Mouse (Mus musculus) heart, embryonic 11.5 days (tissue): ENCODE measurements at regions not wholly inside any gene's neighbourhood (a gene's known extent, or its start where the extent isn't known, plus 50 kb on each side); places are given as distances from the start of the nearest gene placed in this dataset.

ENCODE experiments used
- ATAC-seq: fragments of 200-750 bp; cut with Nextera tagmentation; replicated peaks from 2 replicates; pipeline ENCODE4 v1.8.0; 2017; ENCODE audit warnings: moderate library complexity; ENCODE audit not compliant: insufficient number of reproducible peaks, low FRiP score, low TSS enrichment
- H3K27ac ChIP-seq: fragments of 300-500 bp; sonication (generic); 2 replicates; pipeline ENCODE4 v1.5.1; 2014; ENCODE audit warnings: mild to moderate bottlenecking, low read depth, low read length
- H3K27me3 ChIP-seq: fragments of 300-500 bp; sonication (generic); 2 replicates; pipeline ENCODE4 v1.6.1; 2014; ENCODE audit warnings: mild to moderate bottlenecking, low read length, mixed read lengths; ENCODE audit not compliant: control insufficient read depth, insufficient read depth
- H3K36me3 ChIP-seq: fragments of 300-500 bp; sonication (generic); 2 replicates; pipeline ENCODE4 v1.6.1; 2014; ENCODE audit warnings: mild to moderate bottlenecking, low read length, moderate library complexity, mixed read lengths; ENCODE audit not compliant: control insufficient read depth, insufficient read depth
- H3K4me1 ChIP-seq: fragments of 300-500 bp; sonication (generic); 2 replicates; pipeline ENCODE4 v1.6.1; 2014; ENCODE audit warnings: low read length; ENCODE audit not compliant: control insufficient read depth, insufficient read depth
- H3K4me2 ChIP-seq: fragments of 300-500 bp; sonication (generic); 2 replicates; pipeline ENCODE4 v1.6.1; 2014; ENCODE audit warnings: mild to moderate bottlenecking, moderate library complexity
- H3K4me3 ChIP-seq: fragments of 300-500 bp; sonication (generic); 2 replicates; pipeline ENCODE4 v1.5.1; 2014; ENCODE audit warnings: low read depth, low read length
- H3K9ac ChIP-seq: fragments of 300-500 bp; sonication (generic); 2 replicates; pipeline ENCODE4 v1.6.1; 2014; ENCODE audit warnings: mild to moderate bottlenecking, low read depth, low read length, moderate library complexity
- H3K9me3 ChIP-seq: fragments of 300-500 bp; sonication (generic); replicated peaks from 2 replicates; pipeline ENCODE4 v1.6.1; 2016; ENCODE audit warnings: low read length; ENCODE audit not compliant: control insufficient read depth
- WGBS: fragments of 180-500 bp; shearing (Covaris S2); extraction: QIAGEN DNeasy Blood & Tissue Kit; methylation state at CpG from one replicate; pipeline ENCODE4 v1.1.7; 2014; ENCODE audit not compliant: insufficient replicate concordance; 5-methylcytosine and 5-hydroxymethylcytosine counted together

GRCm38 (mm10) chr3:56590071-56590470, 406.6 kb upstream of the Nbea start:
- no peak overlapping the region for H3K9ac ChIP-seq
- no peaks in the 10 kb centered on the region for H3K27me3 ChIP-seq
- no peak overlapping the region for H3K27ac ChIP-seq
- no peaks in the 10 kb centered on the region for H3K9me3 ChIP-seq
- no peaks in the 10 kb centered on the region for H3K36me3 ChIP-seq
- no peaks in the 10 kb centered on the region for H3K4me1 ChIP-seq
- ATAC-seq: no peak
- no peak overlapping the region for H3K4me3 ChIP-seq
- no peak overlapping the region for H3K4me2 ChIP-seq
- WGBS: 74% methylated on average over 6 of the region's 6 CpGs

GRCm38 (mm10) chr3:56575422-56575821, 391.9 kb upstream of the Nbea start:
- no peak overlapping the region for H3K4me3 ChIP-seq
- H3K9me3 ChIP-seq: peaks cover 2% of the 10 kb centered on the region
- no peaks in the 10 kb centered on the region for H3K27me3 ChIP-seq
- no peak overlapping the region for H3K9ac ChIP-seq
- H3K27ac ChIP-seq: no peak overlapping the region
- 0 out of 2 replicates have a peak, but pooled peaks have one; percentile 67 for ATAC-seq
- H3K4me1 ChIP-seq: no peaks in the 10 kb centered on the region
- H3K4me2 ChIP-seq: no peak overlapping the region
- WGBS: 59% methylated on average over 5 of the region's 5 CpGs
- no peaks in the 10 kb centered on the region for H3K36me3 ChIP-seq

GRCm38 (mm10) chr3:56536178-56536577, 352.7 kb upstream of the Nbea start:
- no peak for ATAC-seq
- no peaks in the 10 kb centered on the region for H3K36me3 ChIP-seq
- WGBS: 68% methylated on average over 2 of the region's 2 CpGs

GRCm38 (mm10) chr3:56504445-56504844, 320.9 kb upstream of the Nbea start:
- ATAC-seq: no peak
- H3K27me3 ChIP-seq: no peaks in the 10 kb centered on the region
- 83% methylated on average over 1 of the region's 1 CpGs for WGBS

More at GRCm38 (mm10) chr3:56536178-56536577, 352.7 kb upstream of the Nbea start:
- H3K27ac ChIP-seq: no peak overlapping the region
- H3K27me3 ChIP-seq: no peaks in the 10 kb centered on the region
- H3K9me3 ChIP-seq: no peaks in the 10 kb centered on the region
- H3K4me2 ChIP-seq: no peak overlapping the region
- H3K4me3 ChIP-seq: no peak overlapping the region
- H3K4me1 ChIP-seq: no peaks in the 10 kb centered on the region
- H3K9ac ChIP-seq: no peak overlapping the region

GRCm38 (mm10) chr3:56499301-56499700, 315.8 kb upstream of the Nbea start:
- no peak overlapping the region for H3K4me2 ChIP-seq
- no peaks in the 10 kb centered on the region for H3K4me1 ChIP-seq
- WGBS: 51% methylated on average over 1 of the region's 1 CpGs
- no peaks in the 10 kb centered on the region for H3K27me3 ChIP-seq
- no peak overlapping the region for H3K4me3 ChIP-seq
- no peaks in the 10 kb centered on the region for H3K9me3 ChIP-seq
- no peak overlapping the region for H3K27ac ChIP-seq
- H3K36me3 ChIP-seq: no peaks in the 10 kb centered on the region
- H3K9ac ChIP-seq: no peak overlapping the region
- no peak for ATAC-seq

More at GRCm38 (mm10) chr3:56504445-56504844, 320.9 kb upstream of the Nbea start:
- H3K9ac ChIP-seq: no peak overlapping the region
- H3K9me3 ChIP-seq: no peaks in the 10 kb centered on the region
- H3K27ac ChIP-seq: no peak overlapping the region
- H3K4me2 ChIP-seq: no peak overlapping the region
- H3K4me1 ChIP-seq: no peaks in the 10 kb centered on the region
- no peak overlapping the region for H3K4me3 ChIP-seq
- H3K36me3 ChIP-seq: no peaks in the 10 kb centered on the region

GRCm38 (mm10) chr3:56493937-56494336, 310.4 kb upstream of the Nbea start:
- Histone ChIP-seq H3K9ac (no peak overlapping the region), H3K27ac (no peak overlapping the region), H3K4me1 (no peaks in the 10 kb centered on the region), H3K4me3 (no peak overlapping the region), H3K4me2 (no peak overlapping the region), H3K27me3 (no peaks in the 10 kb centered on the region), H3K36me3 (no peaks in the 10 kb centered on the region), H3K9me3 (no peaks in the 10 kb centered on the region)
- 50% methylated on average over 1 of the region's 1 CpGs for WGBS
- ATAC-seq: no peak

- peak overlapping the region; percentile 22; the same call in 1 of the 2 replicates for H3K4me2 ChIP-seq
- 0 out of 2 replicates have a peak, but pooled peaks have one; percentile 31 for ATAC-seq
These were observed 305.7 kb upstream of the Nbea start for GRCm38 (mm10) chr3:56489154-56489553.

GRCm38 (mm10) chr3:56485550-56486400, 302.3 kb upstream of the Nbea start:
- no peaks in the 10 kb centered on the region for H3K27me3 ChIP-seq
- WGBS: 50% methylated on average over 12 of the region's 12 CpGs
- H3K4me2 ChIP-seq: no peak overlapping the region
- H3K36me3 ChIP-seq: no peaks in the 10 kb centered on the region
- peak overlapping the region; percentile 51 for H3K27ac ChIP-seq
- no peaks in the 10 kb centered on the region for H3K4me1 ChIP-seq
- no peak for ATAC-seq
- no peak overlapping the region for H3K4me3 ChIP-seq
- no peaks in the 10 kb centered on the region for H3K9me3 ChIP-seq
- no peak overlapping the region for H3K9ac ChIP-seq

More at GRCm38 (mm10) chr3:56489154-56489553, 305.7 kb upstream of the Nbea start:
- Histone ChIP-seq H3K9me3 (no peaks in the 10 kb centered on the region), H3K27ac (peak overlapping the region; percentile 50; the same call in 1 of the 2 replicates), H3K4me1 (no peaks in the 10 kb centered on the region), H3K4me3 (no peak overlapping the region), H3K27me3 (no peaks in the 10 kb centered on the region), H3K36me3 (no peaks in the 10 kb centered on the region), H3K9ac (no peak overlapping the region)
- WGBS: 38% methylated on average over 5 of the region's 5 CpGs

GRCm38 (mm10) chr3:56484096-56484495, 300.6 kb upstream of the Nbea start:
- H3K9ac ChIP-seq: no peak overlapping the region
- H3K36me3 ChIP-seq: no peaks in the 10 kb centered on the region
- H3K27ac ChIP-seq: no peak overlapping the region
- ATAC-seq: no peak
- H3K4me3 ChIP-seq: no peak overlapping the region
- no peaks in the 10 kb centered on the region for H3K9me3 ChIP-seq
- no peak overlapping the region for H3K4me2 ChIP-seq
- H3K27me3 ChIP-seq: no peaks in the 10 kb centered on the region
- H3K4me1 ChIP-seq: no peaks in the 10 kb centered on the region
- WGBS: 88% methylated on average over 8 of the region's 8 CpGs
